Mouse (Mus musculus) neural tube, embryonic 14.5 days (tissue): ENCODE measurements around the gene Ms4a3. TPM values are rescaled to one million over a fixed set of nuclear protein-coding genes. Genes with fewer than 3 reads are reported as not detected.

ENCODE experiments used
- ATAC-seq: fragments of 200-750 bp; cut with Nextera tagmentation; 2 replicates; pipeline ENCODE4 v1.8.0; 2017; ENCODE audit warnings: low read depth, mild to moderate bottlenecking, moderate TSS enrichment, moderate library complexity
- H3K27ac ChIP-seq: fragments of 300-500 bp; sonication (generic); 2 replicates; pipeline ENCODE4 v1.5.1; 2014; ENCODE audit warnings: low read depth, mild to moderate bottlenecking, control low read depth, low read length, moderate library complexity, mixed read lengths
- H3K27me3 ChIP-seq: fragments of 300-500 bp; sonication (generic); 2 replicates; pipeline ENCODE4 v1.6.1; 2014; ENCODE audit warnings: low read length; ENCODE audit not compliant: control insufficient read depth, insufficient read depth
- H3K36me3 ChIP-seq: fragments of 300-500 bp; sonication (generic); 2 replicates; pipeline ENCODE4 v1.6.1; 2014; ENCODE audit warnings: low read length, mixed read lengths; ENCODE audit not compliant: control insufficient read depth, insufficient read depth
- H3K4me1 ChIP-seq: fragments of 300-500 bp; sonication (generic); 2 replicates; pipeline ENCODE4 v1.6.1; 2014; ENCODE audit warnings: low read length; ENCODE audit not compliant: control insufficient read depth, insufficient read depth
- H3K4me2 ChIP-seq: fragments of 300-500 bp; sonication (generic); 2 replicates; pipeline ENCODE4 v1.6.1; 2014; ENCODE audit warnings: mild to moderate bottlenecking, low read depth, low read length, control low read depth
- H3K4me3 ChIP-seq: fragments of 300-500 bp; sonication (generic); 2 replicates; pipeline ENCODE4 v1.5.1; 2014; ENCODE audit warnings: low read depth, low read length, control low read depth, mixed read lengths
- H3K9ac ChIP-seq: fragments of 300-500 bp; sonication (generic); replicated peaks from 2 replicates; pipeline ENCODE4 v1.6.1; 2014; ENCODE audit warnings: low read depth, mild to moderate bottlenecking, control low read depth, low read length, mixed read lengths
- H3K9me3 ChIP-seq: fragments of 300-500 bp; sonication (generic); 2 replicates; pipeline ENCODE4 v1.6.1; 2016; ENCODE audit warnings: low read length; ENCODE audit not compliant: control insufficient read depth
- WGBS: fragments of 180-500 bp; shearing (Covaris S2); extraction: QIAGEN DNeasy Blood & Tissue Kit; methylation state at CpG from one replicate; pipeline ENCODE4 v1.1.7; 2014; 5-methylcytosine and 5-hydroxymethylcytosine counted together
- polyA plus RNA-seq: library from polyadenylated mRNA; unstranded; fragments of >200 nt; fragmentation: Nextera tagmentation; extraction: Ambion mirVana; gene quantifications from 2 replicates; pipeline ENCODE4 v1.2.1, GENCODE M21; 2014

Gene Ms4a3
- polyA plus RNA-seq, 1 experiment from 2014 or later: not detected

DNA sequence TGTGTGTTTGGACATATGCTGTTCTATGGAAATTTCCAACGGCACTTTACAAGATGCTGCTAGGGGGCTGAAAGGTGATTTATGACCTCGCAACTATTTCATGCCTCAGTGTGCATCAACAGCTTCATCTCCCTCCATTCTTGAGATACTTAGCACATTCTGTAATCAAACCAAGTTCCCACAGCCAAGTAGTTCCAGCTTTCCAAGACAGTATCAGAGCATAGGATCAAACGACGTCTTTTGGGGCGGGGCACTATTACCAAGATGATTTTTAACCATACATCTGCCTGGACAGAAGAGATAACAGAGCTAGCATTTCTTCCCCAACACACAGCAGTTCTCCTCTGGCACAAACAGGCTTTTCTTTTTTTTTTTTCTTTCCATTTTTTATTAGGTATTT, 15.4 kb downstream of the Ms4a3 start:
- Histone ChIP-seq H3K27ac (no peak overlapping the region), H3K36me3 (no peaks in the 10 kb centered on the region), H3K27me3 (no peaks in the 10 kb centered on the region), H3K9ac (no peak overlapping the region), H3K4me3 (no peak overlapping the region), H3K9me3 (no peaks in the 10 kb centered on the region), H3K4me2 (no peak overlapping the region), H3K4me1 (no peaks in the 10 kb centered on the region)
- ATAC-seq: no peak
- WGBS: 56% methylated on average over 5 of the region's 5 CpGs

DNA sequence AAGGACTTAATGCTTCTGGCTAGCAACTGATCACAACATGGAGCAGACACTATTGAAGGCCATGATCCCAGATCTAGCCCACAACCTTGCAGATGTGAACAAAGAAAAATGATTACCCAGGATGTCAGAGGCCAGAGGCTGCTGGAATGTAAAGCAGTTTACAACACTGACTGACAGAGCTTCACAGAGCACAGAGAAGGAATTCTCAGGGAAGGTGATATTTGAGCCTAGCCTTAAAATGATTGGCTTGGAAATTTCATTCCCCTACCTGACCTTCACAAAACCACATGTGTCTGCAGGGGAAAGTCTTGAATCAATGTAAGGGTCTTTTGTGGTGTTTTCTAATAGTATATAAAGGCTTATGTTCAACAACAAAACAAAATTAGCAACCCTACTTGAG, 15.9 kb downstream of the Ms4a3 start:
- H3K4me3 ChIP-seq: no peak overlapping the region
- H3K27ac ChIP-seq: no peak overlapping the region
- H3K36me3 ChIP-seq: no peaks in the 10 kb centered on the region
- H3K4me2 ChIP-seq: no peak overlapping the region
- no peak overlapping the region for H3K9ac ChIP-seq
- no peaks in the 10 kb centered on the region for H3K9me3 ChIP-seq
- no peak for ATAC-seq
- no peaks in the 10 kb centered on the region for H3K4me1 ChIP-seq
- no peaks in the 10 kb centered on the region for H3K27me3 ChIP-seq

DNA sequence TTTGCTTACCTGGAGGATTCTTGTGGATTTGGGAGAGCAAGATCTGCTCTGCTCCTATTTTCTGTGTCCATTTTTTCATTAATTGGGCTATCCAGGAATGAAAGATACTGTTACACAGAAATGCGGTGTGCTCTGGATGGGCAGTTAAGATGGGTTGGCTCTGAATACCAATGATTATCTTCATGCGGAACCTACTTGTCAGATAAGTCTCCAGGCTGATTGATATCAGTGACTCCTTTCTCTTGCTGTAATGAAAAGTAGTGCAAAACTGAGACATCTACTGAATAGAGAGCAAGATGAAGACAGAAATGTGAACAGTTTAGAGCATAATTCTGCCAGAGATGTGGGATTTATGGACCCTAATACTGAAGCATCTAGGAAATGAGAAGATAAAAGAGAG, 17.1 kb downstream of the Ms4a3 start, which contains the start of gene Ms4a2:
Ms4a2 (minus strand) TSS at position 169 of the 400 bp plus-strand sequence.
- no peaks in the 10 kb centered on the region for H3K36me3 ChIP-seq
- H3K4me2 ChIP-seq: no peak within 1 kb of the TSS
- no peaks in the 10 kb centered on the region for H3K27me3 ChIP-seq
- H3K9me3 ChIP-seq: no peaks in the 10 kb centered on the region
- H3K27ac ChIP-seq: no peak within 1 kb of the TSS
- WGBS: 81% methylated on average over 2 of the region's 2 CpGs
- H3K9ac ChIP-seq: no peak within 1 kb of the TSS
- H3K4me3 ChIP-seq: no peak within 1 kb of the TSS
- ATAC-seq: no peak
- H3K4me1 ChIP-seq: no peaks in the 10 kb centered on the region

DNA sequence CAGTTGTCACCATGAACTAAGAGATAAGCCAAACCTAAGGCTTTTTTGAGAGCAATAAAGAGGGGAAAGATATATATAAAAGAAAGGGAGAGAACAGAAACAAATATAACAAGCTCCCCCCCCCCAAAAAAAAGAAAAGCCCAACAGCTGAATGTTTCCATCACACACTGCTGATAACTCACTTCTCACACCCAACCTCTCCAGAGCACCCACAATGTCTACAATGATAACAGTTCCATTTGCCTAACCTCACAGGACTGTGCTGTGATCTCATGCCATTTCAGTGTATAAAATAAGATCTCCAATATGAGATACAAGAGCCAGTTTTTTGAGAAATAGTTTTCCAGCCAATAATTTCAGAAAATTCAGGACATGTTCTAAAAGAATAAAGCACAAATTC, 22.7 kb downstream of the Ms4a3 start:
- H3K4me2 ChIP-seq: no peak overlapping the region
- no peaks in the 10 kb centered on the region for H3K36me3 ChIP-seq
- no peak overlapping the region for H3K9ac ChIP-seq
- H3K27me3 ChIP-seq: no peaks in the 10 kb centered on the region
- no peaks in the 10 kb centered on the region for H3K4me1 ChIP-seq
- no peak overlapping the region for H3K4me3 ChIP-seq
- H3K27ac ChIP-seq: no peak overlapping the region
- H3K9me3 ChIP-seq: no peaks in the 10 kb centered on the region
- ATAC-seq: no peak

DNA sequence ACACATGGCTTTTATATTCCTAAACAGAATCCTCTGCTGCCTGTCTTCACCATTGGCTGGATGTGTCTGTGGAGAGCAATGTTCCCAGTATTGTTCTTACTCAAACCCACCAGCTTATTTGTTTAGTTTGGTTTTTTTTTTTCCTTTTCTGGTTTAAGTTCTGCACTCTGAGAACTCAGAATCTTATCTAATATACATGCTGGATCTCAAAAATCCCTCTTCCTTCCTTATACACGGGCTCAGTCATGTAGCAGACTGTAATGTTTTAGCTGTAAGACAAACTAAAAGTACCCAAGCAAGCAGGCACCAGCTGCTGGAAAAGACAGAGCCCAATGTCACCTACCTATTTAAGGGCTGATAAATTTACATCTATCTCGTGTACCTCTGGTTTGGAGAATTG, 25.8 kb downstream of the Ms4a3 start:
- H3K4me1 ChIP-seq: no peaks in the 10 kb centered on the region
- ATAC-seq: no peak
- no peaks in the 10 kb centered on the region for H3K36me3 ChIP-seq
- no peak overlapping the region for H3K4me2 ChIP-seq
- H3K27me3 ChIP-seq: no peaks in the 10 kb centered on the region
- H3K27ac ChIP-seq: no peak overlapping the region
- no peak overlapping the region for H3K9ac ChIP-seq
- H3K9me3 ChIP-seq: no peaks in the 10 kb centered on the region
- no peak overlapping the region for H3K4me3 ChIP-seq
- WGBS: 81% methylated on average over 2 of the region's 2 CpGs

DNA sequence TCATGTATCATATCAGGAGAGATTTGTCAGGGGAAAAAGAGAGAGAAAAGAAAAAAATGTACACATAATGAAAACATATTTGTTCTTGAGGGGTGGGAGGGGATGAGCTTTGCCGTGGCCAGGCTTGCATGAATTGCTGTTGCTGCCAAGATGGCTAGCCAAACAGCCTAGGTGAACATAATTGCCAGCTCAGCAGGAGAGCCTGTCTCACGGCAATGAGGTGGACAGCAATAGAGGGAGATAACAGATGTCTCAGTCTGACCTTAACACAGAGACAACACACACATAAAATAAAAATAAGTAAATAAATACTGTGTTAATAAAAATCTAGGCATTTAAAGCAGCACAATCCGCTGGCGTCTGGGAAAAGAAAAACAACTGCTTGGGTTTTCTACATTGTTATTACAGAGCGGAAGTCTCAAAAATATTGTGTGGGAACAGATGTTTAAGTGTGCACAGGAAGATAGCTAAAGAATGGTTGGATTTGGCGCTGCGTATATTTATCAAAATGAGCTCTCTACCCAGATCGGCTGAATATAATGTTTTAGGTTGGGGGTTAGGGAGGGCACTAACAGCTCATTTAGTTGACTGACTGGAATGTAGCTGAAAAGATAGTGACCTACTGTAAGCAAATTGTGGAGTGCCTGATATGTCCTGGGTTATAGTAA, 26.7 kb downstream of the Ms4a3 start:
- Histone ChIP-seq H3K9ac (no peak overlapping the region), H3K4me1 (no peaks in the 10 kb centered on the region)
- 71% methylated on average over 8 of the region's 8 CpGs for WGBS

DNA sequence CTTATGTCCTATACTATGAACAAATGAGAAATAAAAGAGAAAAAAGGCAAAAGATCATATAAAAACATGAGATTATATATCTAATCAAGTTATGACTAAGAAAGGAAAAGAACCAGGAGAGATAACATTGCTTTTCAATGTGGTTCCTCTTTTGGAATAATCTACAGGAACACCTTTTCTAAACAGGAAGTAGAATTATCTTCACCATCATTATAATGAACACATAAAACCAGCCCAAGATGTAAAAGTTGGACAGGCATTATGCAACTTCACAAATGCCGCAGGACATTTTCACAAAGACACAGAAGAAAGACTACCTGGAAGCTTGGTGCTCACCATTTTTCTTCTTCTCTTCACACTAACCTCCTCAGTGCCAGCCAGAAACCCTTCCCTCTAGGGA, 27.6 kb downstream of the Ms4a3 start:
- Histone ChIP-seq H3K4me3 (no peak overlapping the region), H3K9ac (no peak overlapping the region), H3K9me3 (no peaks in the 10 kb centered on the region), H3K4me2 (no peak overlapping the region), H3K27me3 (no peaks in the 10 kb centered on the region), H3K4me1 (no peaks in the 10 kb centered on the region), H3K27ac (no peak overlapping the region), H3K36me3 (no peaks in the 10 kb centered on the region)
- WGBS: 100% methylated on average over 1 of the region's 1 CpGs
- no peak for ATAC-seq

More for the DNA sequence above, 26.7 kb downstream of the Ms4a3 start:
- H3K9me3 ChIP-seq: no peaks in the 10 kb centered on the region
- H3K4me3 ChIP-seq: no peak overlapping the region
- H3K27me3 ChIP-seq: no peaks in the 10 kb centered on the region
- no peak overlapping the region for H3K27ac ChIP-seq
- ATAC-seq: no peak
- no peaks in the 10 kb centered on the region for H3K36me3 ChIP-seq
- H3K4me2 ChIP-seq: no peak overlapping the region

DNA sequence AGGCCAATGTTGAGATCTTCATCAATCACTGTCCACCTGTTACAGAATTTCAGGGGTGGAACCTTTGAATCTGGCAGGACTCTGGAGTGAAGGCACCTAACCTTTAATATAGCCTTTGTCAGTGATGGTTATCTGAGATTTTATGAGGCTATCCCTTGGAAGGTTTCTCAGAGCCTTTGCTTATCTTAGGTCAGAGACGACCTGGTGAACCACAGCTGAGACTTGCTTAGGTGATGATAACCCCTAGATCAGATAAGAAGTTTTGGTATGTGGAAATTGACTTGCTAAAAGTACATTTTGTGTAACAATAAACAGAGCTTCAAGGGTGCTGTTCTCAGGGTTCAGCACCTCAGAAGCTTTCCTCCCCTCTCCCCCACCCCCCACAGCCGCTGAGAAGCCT, 28.4 kb downstream of the Ms4a3 start:
- H3K36me3 ChIP-seq: no peaks in the 10 kb centered on the region
- H3K4me2 ChIP-seq: no peak overlapping the region
- ATAC-seq: no peak
- no peaks in the 10 kb centered on the region for H3K27me3 ChIP-seq
- H3K9me3 ChIP-seq: no peaks in the 10 kb centered on the region
- H3K4me3 ChIP-seq: no peak overlapping the region
- H3K27ac ChIP-seq: no peak overlapping the region
- no peaks in the 10 kb centered on the region for H3K4me1 ChIP-seq
- no peak overlapping the region for H3K9ac ChIP-seq
- 68% methylated on average over 2 of the region's 2 CpGs for WGBS

DNA sequence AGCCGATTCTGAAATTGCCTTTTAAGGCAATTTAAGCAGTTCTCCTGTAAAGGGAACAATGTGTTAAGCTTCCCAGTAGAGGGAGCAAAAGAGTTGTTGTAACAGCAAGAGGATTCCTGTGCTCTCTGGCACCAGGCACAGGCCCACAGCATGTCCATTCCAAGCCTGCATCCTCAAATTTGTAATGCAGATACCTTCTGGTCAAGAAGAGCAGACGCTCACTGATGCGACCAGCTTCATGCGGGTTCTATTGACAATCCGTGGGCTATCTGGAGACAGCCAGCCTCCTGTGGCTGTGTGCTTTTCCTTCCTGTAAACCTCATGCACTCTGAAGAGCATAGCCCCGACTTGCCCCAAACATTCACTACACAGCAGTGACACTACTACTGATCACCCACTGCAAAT, 29.1 kb downstream of the Ms4a3 start:
- Histone ChIP-seq H3K4me3 (no peak overlapping the region), H3K9ac (no peak overlapping the region), H3K27me3 (no peaks in the 10 kb centered on the region), H3K4me1 (no peaks in the 10 kb centered on the region), H3K4me2 (no peak overlapping the region), H3K27ac (no peak overlapping the region), H3K36me3 (no peaks in the 10 kb centered on the region), H3K9me3 (no peaks in the 10 kb centered on the region)
- peak; percentile 88 for ATAC-seq
- 36% methylated on average over 6 of the region's 6 CpGs for WGBS
